Mouse (Mus musculus) hindlimb bud, embryonic 11.5 days (tissue): Measurements from ENCODE around the gene Cbr1.
A peak's percentile ranks its signal among the peaks of the same experiment; 100 is the strongest.
"Not testable (repeated sequence)": the region's sequence is repeated elsewhere in the genome, so short reads cannot be mapped to it uniquely, and the experiment has no call there.

Experiments
- DNase-seq: peaks from one replicate; pipeline ENCODE4 v3.0.0-alpha.2; 2012; ENCODE audit warnings: low read depth, low spot score; ENCODE audit errors: extremely low spot score

Gene Cbr1

GRCm38 (mm10) chr16:93596807-93597206 is 8.8 kb upstream of the Cbr1 start:
- DNase-seq: no peak

GRCm38 (mm10) chr16:93597551-93597950 is 8.1 kb upstream of the Cbr1 start:
- no peak for DNase-seq

DNA sequence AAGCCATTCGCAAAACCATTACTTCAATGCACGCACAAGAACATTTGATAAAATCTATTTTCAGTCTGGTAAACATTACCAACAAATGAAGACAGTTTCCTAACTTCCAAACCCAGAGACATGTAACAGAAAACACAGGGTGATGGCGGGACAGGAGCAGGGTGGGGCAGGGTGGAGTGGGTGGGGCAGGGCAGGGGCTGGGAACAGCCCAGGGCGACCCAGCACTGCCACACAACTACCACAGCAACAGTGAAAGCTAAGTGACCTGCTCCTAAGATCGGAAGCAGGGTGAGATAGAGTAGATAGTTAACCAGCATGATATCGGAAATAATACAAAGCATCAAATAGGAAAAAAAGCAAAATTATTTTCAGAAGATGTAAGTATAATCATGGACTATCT is 6.2 kb upstream of the Cbr1 start:
- DNase-seq: no peak

DNA sequence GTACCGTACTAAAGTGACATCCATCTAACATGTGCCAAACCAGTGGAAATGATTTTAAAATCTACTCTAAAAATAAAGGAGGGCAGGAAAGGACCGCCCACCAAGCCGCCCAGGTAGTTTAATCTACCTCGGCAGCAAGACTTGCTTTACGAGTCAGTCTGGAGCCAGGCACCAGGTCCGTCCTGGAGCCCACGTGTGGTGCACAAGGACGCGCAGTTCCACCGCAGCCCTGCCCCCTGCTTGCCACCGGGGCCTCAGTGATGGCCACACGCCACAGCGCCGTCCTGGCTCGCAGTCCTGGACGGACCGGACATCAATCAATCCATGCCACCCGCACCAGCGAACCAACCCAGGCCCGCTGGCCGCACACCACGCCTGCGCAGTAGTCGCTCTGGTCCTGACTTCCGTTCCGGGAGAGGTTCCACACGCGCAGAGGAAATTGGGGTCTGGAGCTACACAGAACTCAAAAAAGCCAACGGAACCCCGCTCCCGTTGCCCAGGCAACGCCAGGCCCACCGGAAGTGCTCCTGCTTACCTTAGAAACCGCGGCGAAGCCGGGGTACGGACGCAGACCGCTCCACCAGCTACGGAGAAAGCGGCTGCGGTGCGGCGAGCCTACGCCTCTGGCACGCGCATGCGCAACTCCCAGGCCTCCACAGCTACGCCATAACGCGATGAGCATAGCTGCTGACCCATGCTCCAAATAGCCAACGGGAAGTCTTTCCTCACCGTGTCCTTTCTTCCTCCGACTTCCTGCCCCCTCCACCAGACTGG is 2.0 kb upstream of the Cbr1 start, which contains the start of gene Setd4:
Setd4 (minus strand) TSS at position 625 of the 774 bp plus-strand sequence.
- peak; percentile 81 for DNase-seq

GRCm38 (mm10) chr16:93604481-93604969 is 1.1 kb upstream of the Cbr1 start:
- DNase-seq: peak; percentile 8

- no peak for DNase-seq
Observed at GRCm38 (mm10) chr16:93606146-93606545, 493 bp downstream of the Cbr1 start.

DNA sequence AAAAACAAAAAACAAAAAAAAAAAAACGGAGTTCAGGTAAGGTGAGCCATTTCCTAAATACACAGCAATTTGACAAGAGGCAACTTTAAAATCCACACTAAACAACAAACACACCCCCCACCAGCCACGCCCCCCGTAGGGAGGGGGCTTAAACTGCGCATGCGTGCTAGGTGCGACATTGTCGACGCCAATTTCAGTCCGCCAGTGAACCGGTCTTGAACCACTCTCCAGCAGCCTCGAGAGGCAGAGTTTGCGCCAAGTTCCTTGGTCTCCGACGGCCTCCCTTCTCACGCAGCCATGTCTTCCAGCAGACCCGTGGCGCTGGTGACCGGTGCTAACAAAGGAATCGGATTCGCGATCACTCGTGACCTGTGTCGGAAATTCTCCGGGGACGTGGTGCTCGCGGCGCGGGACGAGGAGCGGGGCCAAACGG is 2.0 kb downstream of the Cbr1 start:
- DNase-seq: peak; percentile 74

DNA sequence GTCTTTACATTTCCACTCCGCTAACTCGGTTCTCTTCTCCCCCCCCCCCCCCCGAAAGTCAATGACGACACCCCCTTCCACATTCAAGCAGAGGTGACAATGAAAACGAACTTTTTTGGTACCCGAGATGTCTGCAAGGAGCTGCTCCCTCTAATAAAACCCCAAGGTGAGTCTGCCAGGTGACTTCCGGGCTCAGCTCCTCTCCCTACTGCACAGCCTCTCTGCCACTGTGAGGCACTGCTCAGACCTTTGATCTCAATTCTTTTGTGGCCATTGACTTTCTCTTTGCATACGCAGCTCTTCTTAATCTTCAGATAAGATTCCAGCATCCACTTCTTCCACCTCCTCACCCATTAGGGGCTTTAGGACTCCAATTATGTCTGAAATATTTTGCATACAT is 3.1 kb downstream of the Cbr1 start:
- DNase-seq: no peak

GRCm38 (mm10) chr16:93609796-93610195 is 4.1 kb downstream of the Cbr1 start:
- no peak for DNase-seq

DNA sequence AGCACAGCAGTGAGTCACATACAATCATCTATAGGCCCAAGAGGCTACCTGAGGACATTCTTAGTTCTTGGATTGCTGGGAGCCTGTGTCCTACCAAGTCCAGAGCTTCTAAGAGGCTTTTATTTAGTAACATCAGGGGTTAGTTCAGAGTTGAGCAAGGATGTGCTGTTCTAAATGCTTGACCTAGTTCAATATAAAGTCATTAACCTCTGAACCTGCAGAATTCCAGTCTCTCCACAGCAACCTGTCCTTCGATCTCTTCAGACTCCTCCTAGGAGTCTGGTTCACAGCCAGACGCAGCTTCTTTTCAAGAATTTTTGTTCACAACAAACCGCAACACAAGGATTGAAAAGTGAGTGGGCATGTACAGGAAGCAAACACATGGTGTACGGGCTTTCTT is 5.3 kb downstream of the Cbr1 start:
- no peak for DNase-seq

- DNase-seq: peak; percentile 22
Observed at GRCm38 (mm10) chr16:93615118-93615870, 9.6 kb downstream of the Cbr1 start.

- not testable (repeated sequence) for DNase-seq
Observed at GRCm38 (mm10) chr16:93623759-93624158, 18.1 kb downstream of the Cbr1 start.

GRCm38 (mm10) chr16:93624671-93625070 is 19.0 kb downstream of the Cbr1 start:
- DNase-seq: no peak

DNA sequence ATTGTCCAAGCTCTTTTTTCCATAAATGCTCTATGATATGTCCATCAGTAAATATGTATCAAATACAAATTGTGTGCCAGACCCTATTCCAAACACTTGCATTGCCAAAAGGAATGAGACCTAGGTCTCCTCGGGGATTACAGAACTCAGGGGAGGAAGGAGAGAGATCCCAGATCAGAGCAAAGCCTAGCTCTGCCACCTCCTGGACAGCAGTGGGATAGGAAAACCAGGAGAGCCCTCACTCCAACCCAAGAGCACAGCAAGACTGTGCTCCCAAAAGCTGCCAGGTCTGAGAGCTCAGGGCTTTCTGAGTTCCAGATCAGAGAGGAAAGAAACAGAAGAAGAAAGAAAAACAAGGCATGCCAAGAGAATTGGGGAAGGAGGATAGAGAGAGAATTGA is 21.1 kb downstream of the Cbr1 start:
- DNase-seq: no peak

DNA sequence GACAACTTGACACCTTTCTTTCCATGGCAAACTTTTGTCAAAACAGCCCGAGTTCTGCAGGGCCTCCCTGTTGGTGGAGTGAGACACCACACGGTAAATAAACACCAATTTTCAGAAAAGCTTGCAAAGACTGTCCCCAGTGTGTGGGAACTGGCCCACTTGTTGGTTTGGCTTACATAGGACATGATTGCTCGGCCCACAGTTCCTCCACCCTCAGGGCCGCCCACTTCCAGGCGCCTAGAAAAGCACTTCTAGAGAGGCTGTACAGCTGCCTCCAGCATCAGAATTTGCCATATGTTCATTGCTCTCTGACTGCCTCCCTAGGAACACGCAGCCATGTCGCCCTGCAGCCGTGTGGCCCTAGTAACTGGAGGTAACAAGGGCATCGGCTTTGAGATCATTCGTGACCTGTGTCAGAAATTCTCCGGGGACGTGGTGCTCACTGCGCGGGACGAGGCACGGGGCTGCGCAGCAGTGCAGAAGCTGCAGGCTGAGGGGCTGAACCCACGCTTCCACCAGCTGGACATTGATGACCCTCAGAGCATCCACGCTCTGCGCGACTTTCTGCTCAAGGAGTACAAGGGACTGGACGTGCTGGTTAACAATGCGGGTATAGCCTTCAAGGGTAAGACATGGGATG is 22.2 kb downstream of the Cbr1 start, which contains the start of gene Gm5678:
Gm5678 (plus strand) TSS at position 337 of the 640 bp plus-strand sequence.
- DNase-seq: no peak

GRCm38 (mm10) chr16:93644006-93644405 is 38.4 kb downstream of the Cbr1 start:
- no peak for DNase-seq

DNA sequence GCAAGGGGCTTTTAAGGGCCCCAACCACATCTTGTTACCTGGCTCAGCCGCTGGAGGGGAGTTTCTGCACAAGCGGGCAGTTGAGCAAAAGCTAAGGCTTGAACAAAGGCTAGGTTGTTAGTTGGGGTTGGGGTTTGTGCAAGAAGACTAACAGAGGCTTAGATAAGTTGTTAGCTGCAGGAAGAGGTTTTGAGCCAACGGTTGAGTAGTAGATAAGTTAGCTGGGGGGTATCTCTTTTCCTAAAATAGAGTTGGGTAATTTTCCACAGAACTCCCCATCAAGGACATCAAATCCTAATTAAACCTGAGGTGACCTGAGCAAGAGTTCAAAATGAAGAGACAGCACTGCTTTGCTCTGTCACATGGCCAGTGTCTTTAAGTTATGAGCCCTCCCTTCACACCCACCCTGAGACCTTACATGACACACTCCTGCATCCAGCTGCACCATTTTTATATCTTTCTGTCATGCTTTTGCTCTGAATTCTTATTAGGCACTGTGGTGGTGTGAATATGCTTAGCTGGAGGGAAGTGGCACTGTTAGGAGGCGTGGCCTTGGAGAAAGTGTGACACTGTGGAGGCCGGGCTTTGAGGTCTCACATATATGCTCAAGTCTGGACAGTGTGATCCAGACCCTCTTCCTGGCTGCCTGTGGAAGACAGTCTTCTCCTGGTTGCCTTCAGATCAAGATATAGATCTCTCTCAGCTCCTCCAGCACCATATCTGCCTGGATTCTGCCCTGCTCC is 43.0 kb downstream of the Cbr1 start:
- no peak for DNase-seq
